Mouse (Mus musculus) spleen, postnatal 14 days (tissue): ENCODE results near the gene Dbp.

Source experiments
- DNase-seq, 2 experiments: peaks; one replicate each; pipeline ENCODE4 v3.0.0; 2021 to 2022; ENCODE audit warnings: low spot score in 2 of 2

Gene Dbp

DNA sequence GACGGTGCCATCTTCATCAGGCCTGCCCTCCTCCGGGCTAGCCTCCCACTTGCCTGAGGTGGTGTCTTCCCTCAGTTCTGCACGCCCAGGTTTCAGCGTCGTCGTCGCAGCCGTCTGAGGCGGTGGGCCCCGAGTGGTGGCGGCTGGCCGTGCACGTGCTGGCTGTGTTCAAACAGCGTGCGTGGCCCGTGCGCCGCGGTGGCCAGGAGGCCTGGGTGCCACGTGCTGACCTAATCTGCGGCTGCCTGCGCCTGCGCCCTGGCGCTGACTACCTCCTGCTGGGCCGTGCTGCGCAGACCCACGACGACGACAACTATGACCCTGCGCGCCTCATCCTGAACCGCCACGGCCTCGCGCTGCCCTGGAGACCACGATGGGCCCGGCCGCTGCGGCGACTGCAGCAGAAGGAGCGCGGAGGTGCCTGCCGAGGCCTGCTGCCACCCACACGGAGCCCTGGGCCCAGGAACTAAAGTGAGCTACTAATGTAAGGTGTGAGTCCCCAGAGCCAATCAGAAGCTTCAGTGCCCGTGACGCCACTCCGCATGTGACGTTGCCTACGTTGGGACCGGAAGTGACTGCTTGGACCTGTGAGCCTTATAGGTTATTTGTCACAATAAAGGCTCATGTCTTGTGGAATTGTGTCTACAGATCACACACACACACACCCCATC, 10.8 kb upstream of the Dbp start, which contains the start of gene Sec1:
Gene Sec1, minus strand, starts transcription at position 482 of the 671 bp plus-strand sequence.
- DNase-seq: no peak

DNA sequence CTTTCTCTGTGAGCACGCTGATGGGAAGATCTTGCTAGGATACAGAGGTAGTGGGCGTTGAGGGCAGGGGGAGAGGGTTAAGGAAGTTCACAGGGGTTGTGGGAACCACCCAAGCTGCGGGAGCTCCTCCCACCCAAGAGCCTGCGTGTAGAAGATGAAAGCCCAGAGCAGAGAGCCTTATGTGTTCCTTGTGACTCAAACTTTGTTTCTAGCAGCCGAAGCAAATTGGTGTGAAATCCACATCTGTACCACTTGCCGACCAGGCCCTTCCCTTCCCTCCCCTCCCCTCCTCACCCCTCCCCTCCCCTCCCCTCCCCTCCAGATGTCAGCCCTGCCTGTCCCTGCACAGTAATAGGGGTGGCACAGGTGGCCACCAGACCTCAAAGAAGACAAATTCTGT, 9.8 kb upstream of the Dbp start:
- DNase-seq: no peak

DNA sequence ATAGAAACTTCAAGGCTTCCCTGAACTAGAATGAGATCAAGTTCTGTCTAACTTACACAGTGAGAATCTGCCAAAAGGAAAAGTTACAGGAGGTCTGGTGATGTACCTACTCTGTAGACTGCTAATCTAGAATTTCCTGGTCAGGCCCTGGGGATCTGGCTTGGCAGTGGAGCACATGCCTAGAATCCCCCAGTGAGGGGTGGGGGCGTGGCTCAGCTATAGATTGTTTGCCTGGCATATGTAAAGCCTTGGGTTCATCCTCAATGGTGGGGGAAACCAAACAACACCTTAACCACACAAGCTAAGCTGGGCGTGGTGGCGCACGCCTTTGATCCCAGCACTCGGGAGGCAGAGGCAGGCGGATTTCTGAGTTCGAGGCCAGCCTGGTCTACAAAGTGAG, 7.0 kb upstream of the Dbp start:
- no peak for DNase-seq

DNA sequence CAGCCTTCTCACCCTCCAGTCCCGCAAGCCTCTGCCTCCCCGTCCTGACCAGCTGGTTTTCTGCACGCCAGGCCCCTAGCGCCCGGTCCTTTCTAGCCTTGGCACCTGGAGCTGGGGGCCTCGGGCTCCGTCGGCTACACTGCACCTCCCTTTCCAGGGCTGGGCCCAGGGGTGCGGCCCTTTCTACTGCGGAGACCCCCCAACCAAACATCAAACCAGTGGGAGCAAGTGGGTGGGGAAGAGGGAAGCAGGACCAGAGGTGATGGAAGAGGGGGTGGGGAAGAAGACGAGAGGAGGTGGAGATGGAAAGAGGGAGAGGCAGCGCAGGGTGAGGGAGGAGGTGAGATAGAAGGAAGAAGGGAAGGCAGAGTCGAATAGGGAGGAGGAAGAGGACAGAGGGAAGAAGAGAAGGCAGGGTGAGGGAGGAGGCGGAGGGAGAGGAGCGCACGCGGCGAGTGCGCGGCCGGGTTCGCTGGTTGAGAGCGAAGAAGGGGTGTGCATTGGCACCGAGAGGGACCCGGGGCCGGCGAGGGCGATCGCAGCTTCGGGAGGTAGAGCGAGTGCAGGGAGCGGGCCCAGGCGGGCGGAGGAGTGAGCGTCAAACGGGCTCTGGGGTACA, 5.3 kb upstream of the Dbp start, which contains the start of gene Car11:
Gene Car11, plus strand, starts transcription at position 321 of the 619 bp plus-strand sequence.
- no peak for DNase-seq

DNA sequence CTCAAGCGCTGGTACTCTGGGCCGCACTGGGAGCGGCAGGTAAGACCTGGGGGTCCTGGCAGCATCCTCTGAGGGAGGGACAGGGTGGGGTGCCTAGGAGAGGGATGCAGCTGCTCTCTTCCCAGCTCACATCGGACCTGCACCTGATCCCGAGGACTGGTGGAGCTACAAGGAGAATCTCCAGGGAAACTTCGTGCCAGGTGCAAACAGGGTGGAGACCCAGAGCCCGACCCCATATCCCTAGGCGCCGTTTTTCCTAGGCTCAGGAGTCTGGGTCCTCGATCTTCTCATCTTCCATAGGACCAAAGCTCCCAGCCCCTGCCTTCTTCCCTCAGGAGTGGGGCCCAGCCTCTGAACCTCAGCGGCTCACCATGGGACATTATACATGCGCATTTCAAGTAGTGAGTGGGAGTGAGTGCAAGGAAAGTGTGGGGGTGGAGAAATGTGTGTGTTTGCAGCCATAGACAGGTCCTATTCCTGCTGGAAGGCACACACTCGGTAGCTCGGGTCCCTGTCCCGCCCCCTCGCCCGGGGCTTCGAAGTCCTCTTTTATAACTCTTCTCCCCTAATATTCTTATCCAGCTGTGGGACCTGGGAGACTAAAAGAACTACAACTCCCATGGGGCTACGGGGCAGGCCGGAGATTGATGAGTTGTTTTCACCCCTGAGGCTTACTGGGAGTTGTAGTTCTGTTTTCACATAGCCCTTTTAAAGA, 4.4 kb upstream of the Dbp start:
- no peak for DNase-seq

DNA sequence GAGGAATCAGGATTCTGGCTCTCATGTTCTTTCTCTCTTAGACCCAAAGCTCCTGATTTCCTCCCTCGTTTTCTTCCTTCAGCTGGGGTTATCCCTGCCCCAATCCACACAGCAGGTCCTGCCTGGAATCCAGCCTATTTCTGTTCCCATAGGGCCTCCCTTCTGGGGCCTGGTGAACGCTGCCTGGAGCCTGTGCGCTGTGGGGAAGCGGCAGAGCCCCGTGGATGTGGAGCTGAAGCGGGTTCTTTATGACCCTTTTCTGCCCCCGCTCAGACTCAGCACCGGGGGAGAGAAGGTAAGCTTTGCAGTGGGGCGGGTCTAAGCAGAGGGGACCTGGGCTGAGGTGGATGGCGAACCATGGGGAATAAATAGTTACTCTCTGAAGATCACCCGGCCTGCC, 3.8 kb upstream of the Dbp start:
- no peak for DNase-seq

DNA sequence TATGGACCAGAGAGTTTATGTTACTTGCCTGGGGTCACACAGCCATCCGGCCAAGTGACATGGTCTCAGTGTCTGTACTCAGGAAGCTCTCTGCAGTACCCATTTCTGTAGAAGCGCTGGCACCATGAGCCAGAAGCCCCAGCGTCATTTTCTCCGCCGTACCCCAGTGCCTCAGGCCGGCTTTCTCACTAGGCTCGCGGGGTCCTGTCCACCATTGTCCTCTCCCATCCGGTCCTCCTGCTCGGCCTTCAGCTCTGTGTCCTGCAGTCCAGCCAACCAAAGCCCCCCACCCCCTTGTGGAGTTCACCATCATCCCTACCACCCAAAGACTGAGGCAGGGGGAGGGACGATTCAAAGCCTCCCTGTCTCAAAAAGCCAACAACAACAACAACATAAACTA, 3.3 kb upstream of the Dbp start:
- DNase-seq: no peak

DNA sequence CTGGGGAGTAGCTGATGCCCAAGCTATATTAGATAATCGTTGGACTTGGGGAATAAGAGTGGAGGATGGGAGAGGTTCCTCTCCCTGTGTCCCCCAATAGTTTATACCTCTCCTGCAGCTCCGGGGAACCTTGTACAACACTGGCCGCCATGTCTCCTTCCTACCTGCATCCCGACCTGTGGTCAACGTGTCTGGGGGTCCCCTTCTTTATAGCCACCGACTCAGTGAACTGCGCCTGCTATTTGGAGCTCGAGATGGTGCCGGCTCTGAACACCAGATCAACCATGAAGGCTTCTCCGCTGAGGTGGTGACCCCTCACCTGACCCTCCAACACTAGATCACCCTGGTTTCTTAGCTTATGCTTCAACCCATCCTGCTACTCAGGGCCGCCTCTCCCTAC, 2.6 kb upstream of the Dbp start:
- DNase-seq: no peak

DNA sequence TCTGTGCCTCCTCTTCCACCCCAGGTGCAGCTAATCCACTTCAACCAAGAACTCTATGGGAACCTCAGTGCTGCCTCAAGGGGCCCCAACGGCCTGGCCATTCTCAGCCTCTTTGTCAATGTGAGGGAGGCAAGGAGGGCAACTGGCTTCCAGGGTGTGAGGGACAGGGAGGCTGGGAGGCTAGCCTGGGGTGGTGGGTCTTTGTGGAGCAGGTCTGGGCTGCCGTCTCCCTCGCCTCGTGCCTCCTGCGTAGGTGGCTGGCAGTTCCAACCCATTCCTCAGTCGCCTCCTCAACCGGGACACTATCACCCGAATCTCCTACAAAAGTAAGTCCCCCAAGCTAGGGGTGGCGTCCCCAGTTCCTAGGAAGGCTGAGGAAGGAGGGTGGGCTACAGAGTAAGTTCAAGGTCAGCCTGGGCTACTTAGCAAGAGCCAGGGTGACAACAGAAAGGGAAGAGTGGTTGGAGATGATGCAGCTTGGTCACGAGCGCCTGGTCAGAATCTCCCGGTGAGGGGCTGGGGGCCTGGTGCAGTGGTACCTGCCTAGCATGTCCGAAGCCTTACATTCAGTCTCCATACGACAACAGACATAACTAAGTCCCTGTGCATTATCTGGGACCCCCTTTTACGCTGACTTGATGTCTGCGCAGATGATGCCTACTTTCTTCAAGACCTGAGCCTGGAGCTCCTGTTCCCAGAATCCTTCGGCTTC, 1.9 kb upstream of the Dbp start:
- DNase-seq: no peak

DNA sequence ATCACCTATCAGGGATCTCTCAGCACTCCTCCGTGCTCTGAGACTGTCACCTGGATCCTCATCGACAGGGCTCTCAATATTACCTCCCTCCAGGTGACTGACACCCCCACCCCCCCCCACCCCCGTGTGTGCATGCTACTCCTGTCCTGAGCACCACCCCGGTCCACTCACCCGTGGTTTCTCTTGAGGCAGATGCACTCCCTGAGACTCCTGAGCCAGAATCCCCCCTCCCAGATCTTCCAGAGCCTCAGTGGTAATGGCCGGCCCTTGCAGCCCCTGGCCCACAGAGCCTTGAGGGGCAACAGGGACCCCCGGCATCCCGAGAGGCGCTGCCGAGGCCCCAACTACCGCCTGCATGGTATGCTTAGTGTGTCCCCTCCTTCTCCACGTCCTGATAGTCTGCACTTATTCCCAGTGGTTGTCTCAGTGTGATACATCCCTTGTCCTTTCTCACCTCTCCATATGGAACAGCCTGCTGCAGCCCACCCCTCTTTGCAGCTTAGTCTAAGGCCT, 1.3 kb upstream of the Dbp start:
- no peak for DNase-seq

DNA sequence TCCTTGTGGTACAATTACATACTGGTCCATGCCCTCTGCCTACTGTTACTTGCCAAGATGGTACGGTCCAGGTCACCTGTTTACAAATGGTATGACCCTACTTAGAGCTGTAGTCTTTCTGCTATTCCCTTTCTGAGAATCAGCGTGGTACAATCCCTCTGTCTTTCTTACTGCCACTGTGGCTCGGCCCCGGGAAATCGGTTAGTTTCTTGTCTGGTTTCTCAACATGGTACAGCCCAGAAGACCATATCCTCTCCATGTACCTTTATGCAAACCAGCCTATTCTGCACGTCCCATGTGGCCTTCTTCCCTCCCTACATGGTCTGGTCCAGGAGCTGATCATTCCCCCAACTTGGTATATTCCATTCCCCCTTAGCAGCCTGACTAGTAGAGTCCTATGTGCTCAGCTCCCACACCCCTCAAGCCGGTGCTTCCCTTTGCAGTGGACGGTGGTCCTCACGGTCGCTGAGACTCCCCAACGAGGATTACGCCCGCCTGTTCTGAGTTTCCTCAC, 785 bp upstream of the Dbp start:
- peak in 1 of 2 experiments; percentile 39 for DNase-seq

DNA sequence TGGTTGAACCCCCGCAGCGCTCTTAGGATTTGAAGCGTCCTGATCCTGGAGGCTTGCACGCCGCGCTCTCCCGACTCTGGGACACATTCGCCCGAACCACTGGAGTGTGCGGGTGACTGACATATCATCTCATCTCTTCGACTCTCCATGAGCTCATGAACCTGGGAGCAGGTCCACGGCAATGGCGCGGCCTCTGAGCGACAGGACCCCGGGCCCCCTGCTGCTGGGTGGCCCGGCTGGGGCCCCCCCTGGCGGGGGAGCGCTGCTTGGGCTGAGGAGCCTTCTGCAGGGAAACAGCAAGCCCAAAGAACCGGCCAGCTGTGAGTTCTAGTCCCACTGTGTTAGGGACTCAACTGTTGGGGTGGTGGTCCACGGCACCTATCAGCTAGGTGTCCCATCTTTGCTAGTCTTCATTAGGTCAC, 566 bp downstream of the Dbp start:
- DNase-seq: no peak

DNA sequence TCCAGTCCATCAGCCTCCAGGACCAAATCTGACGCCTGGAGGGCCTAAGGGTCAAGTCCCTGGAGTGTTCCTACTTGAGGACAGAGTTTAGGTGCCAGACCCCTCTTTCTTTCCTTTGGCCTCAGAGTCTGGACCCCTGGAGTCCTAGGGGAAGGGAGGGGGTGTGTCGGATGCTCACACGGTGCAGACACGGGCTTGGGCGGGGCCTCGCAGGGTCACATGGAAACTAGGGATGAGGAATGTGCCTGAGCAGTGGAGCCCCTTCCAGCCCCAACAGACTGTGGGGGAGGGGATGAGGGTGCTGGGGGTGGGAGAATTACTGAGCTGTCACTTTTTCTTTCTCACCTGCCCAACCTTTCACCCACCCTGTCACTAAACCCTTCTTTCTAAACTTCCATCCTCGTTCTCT, 989 bp downstream of the Dbp start:
- no peak for DNase-seq

DNA sequence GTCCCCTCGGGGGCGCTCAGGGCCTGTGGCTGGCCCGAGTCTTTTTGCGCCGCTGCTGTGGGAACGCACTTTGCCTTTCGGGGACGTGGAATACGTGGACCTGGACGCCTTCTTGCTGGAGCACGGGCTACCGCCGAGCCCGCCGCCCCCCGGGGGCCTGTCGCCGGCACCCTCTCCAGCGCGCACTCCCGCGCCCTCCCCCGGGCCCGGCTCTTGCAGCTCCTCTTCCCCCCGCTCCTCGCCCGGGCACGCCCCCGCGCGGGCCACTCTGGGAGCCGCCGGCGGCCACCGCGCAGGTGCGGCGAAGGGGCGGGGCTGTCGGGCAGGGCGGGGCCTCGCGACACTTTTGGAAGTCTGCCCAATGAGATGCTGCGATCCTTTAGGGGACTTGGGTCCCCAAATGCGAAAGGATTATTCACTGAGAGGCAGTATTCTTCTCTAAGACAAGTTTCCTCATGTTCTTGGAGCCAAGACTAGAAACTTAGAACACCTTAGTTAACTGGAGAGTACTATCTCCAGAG, 1.9 kb downstream of the Dbp start:
- DNase-seq: peak; percentile 69 to 82

DNA sequence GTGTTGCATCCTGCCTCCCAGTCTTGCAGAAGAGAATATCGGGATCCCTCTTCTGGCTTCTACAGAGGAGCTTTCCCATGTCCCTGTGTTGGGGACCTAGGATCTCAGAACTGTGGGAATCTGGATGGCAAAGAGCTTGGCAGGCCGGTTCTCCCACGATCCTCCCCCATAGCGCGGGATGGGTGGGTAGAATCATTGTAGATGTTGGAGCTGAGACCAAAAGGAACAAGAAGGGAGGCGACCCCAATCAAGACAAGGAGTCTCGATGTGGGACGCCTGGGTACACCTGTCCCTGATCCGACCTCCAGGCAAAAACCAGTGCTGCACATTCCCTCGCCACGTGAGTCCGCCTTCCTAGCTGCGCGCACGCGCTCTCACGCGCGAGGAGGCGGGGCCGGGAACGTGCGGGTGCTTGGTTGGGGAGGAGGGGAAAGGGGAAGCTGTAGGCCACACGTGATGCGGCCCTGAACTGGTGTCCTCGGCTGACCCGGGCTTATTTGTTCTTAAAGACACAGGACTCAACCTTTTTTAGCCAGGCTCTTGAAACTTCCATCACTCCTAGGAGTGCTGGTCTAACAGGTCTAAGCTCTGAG, 2.6 kb downstream of the Dbp start:
- DNase-seq: peak; percentile 75 to 85

DNA sequence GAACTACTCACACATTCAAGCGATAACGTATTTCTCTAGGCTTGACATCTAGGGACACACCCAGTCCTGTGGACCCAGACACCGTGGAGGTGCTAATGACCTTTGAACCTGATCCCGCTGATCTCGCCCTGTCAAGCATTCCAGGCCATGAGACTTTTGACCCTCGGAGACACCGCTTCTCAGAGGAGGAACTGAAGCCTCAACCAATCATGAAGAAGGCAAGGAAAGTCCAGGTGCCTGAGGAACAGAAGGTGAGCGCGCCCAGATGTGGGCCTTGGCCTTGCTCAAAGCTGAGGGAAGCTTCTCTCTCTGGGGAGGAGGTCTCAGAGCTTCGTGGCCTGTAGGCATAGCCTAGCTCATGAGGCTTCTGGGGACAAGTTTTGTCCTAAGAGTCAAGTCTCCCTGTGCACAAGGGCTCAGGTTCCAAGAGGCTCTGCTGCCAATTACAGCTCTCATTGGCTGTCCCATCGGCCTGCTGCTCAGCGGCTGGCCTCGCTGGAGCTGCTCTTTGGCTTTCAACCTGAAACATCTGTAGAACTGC, 3.4 kb downstream of the Dbp start:
- DNase-seq: no peak

DNA sequence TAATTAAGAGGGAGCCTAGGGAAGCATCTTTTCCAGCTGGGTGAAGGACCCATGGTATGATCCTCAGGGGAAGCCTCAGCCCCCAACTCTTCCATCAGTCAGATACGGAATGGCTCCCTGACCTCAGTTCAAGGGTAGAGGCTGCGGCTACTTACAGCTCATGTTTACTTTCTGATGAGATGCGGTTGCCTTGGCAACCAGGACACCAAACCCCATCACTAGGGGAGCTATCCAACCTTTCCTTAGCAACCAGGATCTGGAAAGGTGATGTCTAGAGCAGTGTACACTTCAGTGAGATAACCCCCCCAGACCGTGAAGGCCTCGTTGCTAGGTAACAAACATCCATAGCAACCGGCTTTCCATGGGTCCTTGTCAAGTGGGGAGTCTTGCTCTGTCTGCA, 4.1 kb downstream of the Dbp start:
- no peak for DNase-seq

DNA sequence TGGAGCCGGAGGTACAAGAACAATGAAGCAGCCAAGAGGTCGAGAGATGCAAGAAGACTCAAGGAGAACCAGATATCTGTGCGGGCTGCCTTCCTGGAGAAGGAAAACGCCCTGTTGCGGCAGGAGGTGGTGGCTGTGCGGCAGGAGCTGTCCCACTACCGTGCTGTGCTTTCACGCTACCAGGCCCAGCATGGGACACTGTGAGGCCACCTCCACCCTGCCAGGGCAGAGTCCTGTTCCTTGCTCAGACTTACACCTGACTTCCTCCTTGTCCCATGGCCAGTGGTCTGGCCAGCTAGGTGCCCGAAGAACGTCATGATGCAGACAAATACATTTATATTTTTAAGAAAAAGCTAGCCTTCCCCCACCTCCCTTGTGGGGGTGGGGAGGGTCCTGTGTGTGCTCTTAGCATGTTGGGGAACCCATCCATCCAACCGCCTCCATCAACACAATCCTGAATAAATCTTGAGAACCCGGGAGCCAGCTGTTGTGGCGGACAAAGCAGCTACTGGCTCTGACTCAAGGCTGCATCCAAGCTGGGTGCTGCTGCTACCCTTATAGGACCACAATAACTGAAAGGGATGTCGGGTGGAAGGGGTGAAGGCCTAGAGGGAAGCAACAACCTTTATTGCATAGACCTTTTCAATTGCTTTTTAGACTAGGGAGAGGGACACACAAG, 4.9 kb downstream of the Dbp start:
- DNase-seq: no peak

DNA sequence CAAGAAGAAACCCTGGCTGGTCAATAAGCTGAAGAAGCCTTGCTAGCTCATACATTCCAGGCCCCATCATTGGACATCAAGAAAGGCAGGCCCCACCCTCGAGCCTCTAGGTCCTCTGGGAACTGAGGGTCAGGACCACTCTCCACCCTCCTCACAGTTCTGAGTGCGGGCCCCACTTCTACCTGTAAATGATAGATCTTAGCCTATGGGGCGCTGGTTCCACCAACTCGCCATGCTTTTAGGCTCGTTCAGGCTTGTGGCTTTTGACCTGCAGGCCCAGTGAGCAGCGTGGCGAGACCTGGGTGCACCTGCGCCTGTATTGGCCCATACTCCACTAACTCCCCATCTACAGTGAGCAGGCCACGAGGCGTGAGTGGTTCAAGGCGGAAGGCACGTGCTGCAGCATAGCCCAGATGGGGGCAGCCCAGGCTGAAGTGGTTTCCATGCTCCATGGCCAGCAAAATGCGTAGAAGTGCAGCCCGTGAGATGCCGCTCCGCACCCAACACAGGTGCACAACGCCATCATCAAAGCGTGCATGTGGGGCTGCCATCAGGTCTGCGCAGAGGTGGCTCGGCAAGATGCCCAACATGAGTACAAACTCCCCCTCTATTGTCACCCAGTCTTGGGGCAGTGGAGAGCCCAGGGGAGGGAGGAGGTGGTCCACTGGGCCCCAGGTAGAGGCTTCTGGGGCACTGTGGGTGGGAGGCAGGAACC, 5.7 kb downstream of the Dbp start:
- no peak for DNase-seq
